Mouse (Mus musculus): ENCODE data around the gene Wwox. TPM values are rescaled to one million over a fixed set of nuclear protein-coding genes. Genes with fewer than 3 reads are reported as not detected.

Wwox gene
- polyA plus RNA-seq, 1 experiment from 2014 or later: 13.7 TPM

GRCm38 (mm10) chr8:114625402-114625801, 185.9 kb downstream of the Wwox start:
- Histone ChIP-seq H3K9ac (no peak overlapping the region), H3K4me3 (replicated peaks) (no peak overlapping the region), H3K36me3 (no peaks in the 10 kb centered on the region), H3K4me2 (replicated peaks) (no peak overlapping the region), H3K27me3 (0 out of 2 replicates have a peak, but pooled peaks cover 4% of the 10 kb centered on the region), H3K9me3 (replicated peaks) (no peaks in the 10 kb centered on the region), H3K4me1 (peaks cover 9% of the 10 kb centered on the region; the same call in 1 of the 2 replicates), H3K27ac (replicated peaks) (no peak overlapping the region)
- WGBS: 84% methylated on average over 6 of the region's 6 CpGs
- no peak for ATAC-seq (ENCODE audit: insufficient number of reproducible peaks, low FRiP score, low TSS enrichment, low read depth)

GRCm38 (mm10) chr8:114626897-114627296, 187.4 kb downstream of the Wwox start:
- H3K27ac ChIP-seq (replicated peaks): no peak overlapping the region
- no peak for ATAC-seq (ENCODE audit: insufficient number of reproducible peaks, low FRiP score, low TSS enrichment, low read depth)
- no peak overlapping the region for H3K9ac ChIP-seq
- H3K9me3 ChIP-seq (replicated peaks): no peaks in the 10 kb centered on the region
- 34% methylated on average over 9 of the region's 9 CpGs for WGBS
- no peak overlapping the region for H3K4me3 ChIP-seq (replicated peaks)
- H3K4me1 ChIP-seq: peaks cover 9% of the 10 kb centered on the region; the same call in 1 of the 2 replicates
- H3K4me2 ChIP-seq (replicated peaks): no peak overlapping the region
- no peaks in the 10 kb centered on the region for H3K36me3 ChIP-seq
- 0 out of 2 replicates have a peak, but pooled peaks cover 4% of the 10 kb centered on the region for H3K27me3 ChIP-seq

- Histone ChIP-seq H3K9me3 (replicated peaks) (no peaks in the 10 kb centered on the region), H3K36me3 (no peaks in the 10 kb centered on the region), H3K4me2 (replicated peaks) (no peak overlapping the region), H3K27me3 (0 out of 2 replicates have a peak, but pooled peaks cover 3% of the 10 kb centered on the region), H3K4me3 (replicated peaks) (no peak overlapping the region), H3K27ac (replicated peaks) (no peak overlapping the region), H3K9ac (no peak overlapping the region), H3K4me1 (peaks cover 12% of the 10 kb centered on the region)
- WGBS: 63% methylated on average over 7 of the region's 7 CpGs
- no peak for ATAC-seq (ENCODE audit: insufficient number of reproducible peaks, low FRiP score, low TSS enrichment, low read depth)
These were observed 190.3 kb downstream of the Wwox start for GRCm38 (mm10) chr8:114629719-114630118.

GRCm38 (mm10) chr8:114631087-114631486, 191.6 kb downstream of the Wwox start:
- no peak for ATAC-seq (ENCODE audit: insufficient number of reproducible peaks, low FRiP score, low TSS enrichment, low read depth)
- Histone ChIP-seq H3K36me3 (no peaks in the 10 kb centered on the region), H3K27ac (replicated peaks) (no peak overlapping the region), H3K4me1 (peaks cover 16% of the 10 kb centered on the region), H3K9ac (no peak overlapping the region), H3K4me3 (replicated peaks) (no peak overlapping the region), H3K27me3 (0 out of 2 replicates have a peak, but pooled peaks cover 3% of the 10 kb centered on the region), H3K9me3 (replicated peaks) (no peaks in the 10 kb centered on the region), H3K4me2 (replicated peaks) (no peak overlapping the region)
- WGBS: 76% methylated on average over 6 of the region's 6 CpGs

- no peaks in the 10 kb centered on the region for H3K36me3 ChIP-seq
- H3K27ac ChIP-seq (replicated peaks): no peak overlapping the region
- H3K27me3 ChIP-seq: 0 out of 2 replicates have a peak, but pooled peaks cover 3% of the 10 kb centered on the region
- ATAC-seq (ENCODE audit: insufficient number of reproducible peaks, low FRiP score, low TSS enrichment, low read depth): no peak
- H3K4me2 ChIP-seq (replicated peaks): no peak overlapping the region
- H3K4me3 ChIP-seq (replicated peaks): no peak overlapping the region
- 77% methylated on average over 2 of the region's 2 CpGs for WGBS
- H3K9me3 ChIP-seq (replicated peaks): no peaks in the 10 kb centered on the region
- H3K4me1 ChIP-seq: peaks cover 11% of the 10 kb centered on the region
- no peak overlapping the region for H3K9ac ChIP-seq
These were observed 194.7 kb downstream of the Wwox start for GRCm38 (mm10) chr8:114634151-114634550.

- H3K9me3 ChIP-seq (replicated peaks): no peaks in the 10 kb centered on the region
- H3K36me3 ChIP-seq: no peaks in the 10 kb centered on the region
- H3K27ac ChIP-seq (replicated peaks): no peak overlapping the region
- no peak overlapping the region for H3K4me2 ChIP-seq (replicated peaks)
- H3K4me1 ChIP-seq: peaks cover 11% of the 10 kb centered on the region
- peak; percentile 54; the same call in 1 of the 2 replicates for ATAC-seq (ENCODE audit: insufficient number of reproducible peaks, low FRiP score, low TSS enrichment, low read depth)
- no peak overlapping the region for H3K9ac ChIP-seq
- H3K27me3 ChIP-seq: peaks cover 3% of the 10 kb centered on the region; the same call in 1 of the 2 replicates
- 36% methylated on average over 9 of the region's 9 CpGs for WGBS
- H3K4me3 ChIP-seq (replicated peaks): no peak overlapping the region
These were observed 195.4 kb downstream of the Wwox start for GRCm38 (mm10) chr8:114634669-114635410.

GRCm38 (mm10) chr8:114636376-114636775, 196.9 kb downstream of the Wwox start:
- no peak overlapping the region for H3K9ac ChIP-seq
- H3K4me3 ChIP-seq (replicated peaks): no peak overlapping the region
- H3K27ac ChIP-seq (replicated peaks): no peak overlapping the region
- 67% methylated on average over 5 of the region's 5 CpGs for WGBS
- H3K9me3 ChIP-seq (replicated peaks): no peaks in the 10 kb centered on the region
- H3K27me3 ChIP-seq: peaks cover 3% of the 10 kb centered on the region; the same call in 1 of the 2 replicates
- no peak overlapping the region for H3K4me2 ChIP-seq (replicated peaks)
- ATAC-seq (ENCODE audit: insufficient number of reproducible peaks, low FRiP score, low TSS enrichment, low read depth): no peak
- H3K36me3 ChIP-seq: no peaks in the 10 kb centered on the region
- H3K4me1 ChIP-seq: peaks cover 11% of the 10 kb centered on the region

GRCm38 (mm10) chr8:114641809-114642208, 202.4 kb downstream of the Wwox start:
- no peak overlapping the region for H3K4me2 ChIP-seq (replicated peaks)
- no peak overlapping the region for H3K4me3 ChIP-seq (replicated peaks)
- no peak overlapping the region for H3K27ac ChIP-seq (replicated peaks)
- ATAC-seq (ENCODE audit: insufficient number of reproducible peaks, low FRiP score, low TSS enrichment, low read depth): no peak
- no peaks in the 10 kb centered on the region for H3K9me3 ChIP-seq (replicated peaks)
- 39% methylated on average over 9 of the region's 9 CpGs for WGBS
- no peaks in the 10 kb centered on the region; the same call in 1 of the 2 replicates for H3K27me3 ChIP-seq
- no peak overlapping the region for H3K9ac ChIP-seq
- H3K36me3 ChIP-seq: no peaks in the 10 kb centered on the region
- H3K4me1 ChIP-seq: no peaks in the 10 kb centered on the region

GRCm38 (mm10) chr8:114650789-114651188, 211.3 kb downstream of the Wwox start:
- no peaks in the 10 kb centered on the region for H3K4me1 ChIP-seq
- no peak overlapping the region for H3K9ac ChIP-seq
- no peak overlapping the region for H3K4me3 ChIP-seq (replicated peaks)
- 79% methylated on average over 14 of the region's 14 CpGs for WGBS
- no peaks in the 10 kb centered on the region for H3K9me3 ChIP-seq (replicated peaks)
- no peaks in the 10 kb centered on the region for H3K36me3 ChIP-seq
- ATAC-seq (ENCODE audit: insufficient number of reproducible peaks, low FRiP score, low TSS enrichment, low read depth): no peak
- peaks cover 20% of the 10 kb centered on the region for H3K27me3 ChIP-seq
- no peak overlapping the region for H3K4me2 ChIP-seq (replicated peaks)
- H3K27ac ChIP-seq (replicated peaks): no peak overlapping the region

GRCm38 (mm10) chr8:114657789-114658188, 218.3 kb downstream of the Wwox start:
- H3K36me3 ChIP-seq: no peaks in the 10 kb centered on the region
- no peak overlapping the region for H3K27ac ChIP-seq (replicated peaks)
- no peak for ATAC-seq (ENCODE audit: insufficient number of reproducible peaks, low FRiP score, low TSS enrichment, low read depth)
- H3K4me2 ChIP-seq (replicated peaks): no peak overlapping the region
- no peaks in the 10 kb centered on the region for H3K9me3 ChIP-seq (replicated peaks)
- 47% methylated on average over 4 of the region's 4 CpGs for WGBS
- 0 out of 2 replicates have a peak, but pooled peaks cover 8% of the 10 kb centered on the region for H3K4me1 ChIP-seq
- no peak overlapping the region for H3K4me3 ChIP-seq (replicated peaks)
- no peak overlapping the region for H3K9ac ChIP-seq
- peaks cover 28% of the 10 kb centered on the region for H3K27me3 ChIP-seq

GRCm38 (mm10) chr8:114658475-114658874, 219.0 kb downstream of the Wwox start:
- Histone ChIP-seq H3K4me2 (replicated peaks) (no peak overlapping the region), H3K9ac (no peak overlapping the region), H3K27ac (replicated peaks) (no peak overlapping the region), H3K4me1 (0 out of 2 replicates have a peak, but pooled peaks cover 8% of the 10 kb centered on the region), H3K27me3 (peaks cover 30% of the 10 kb centered on the region), H3K4me3 (replicated peaks) (no peak overlapping the region), H3K9me3 (replicated peaks) (no peaks in the 10 kb centered on the region), H3K36me3 (no peaks in the 10 kb centered on the region)
- no peak for ATAC-seq (ENCODE audit: insufficient number of reproducible peaks, low FRiP score, low TSS enrichment, low read depth)
- WGBS: 20% methylated on average over 4 of the region's 4 CpGs

Measured in embryonic facial prominence, embryonic 15.5 days (tissue).